Mouse (Mus musculus): Measurements from ENCODE around the gene Fastk. TPM values are rescaled to one million over a fixed set of nuclear protein-coding genes. Genes with fewer than 3 reads are reported as not detected.

The Fastk gene
- total and polyA plus RNA-seq, 2 experiments: 22.3 to 166 TPM

GRCm38 (mm10) chr5:24475476-24476241 lies 30.6 kb upstream of the Fastk start:
- Histone ChIP-seq H3K4me1 (ENCODE audit: control insufficient read depth, insufficient read depth, low read length) (no peaks in the 10 kb centered on the region), H3K36me3 (ENCODE audit: control insufficient read depth, insufficient read depth, low read length) (no peaks in the 10 kb centered on the region; the same call in 1 of the 2 replicates), H3K27me3 (ENCODE audit: control insufficient read depth, insufficient read depth, low read length) (no peaks in the 10 kb centered on the region), H3K4me3 (ENCODE audit: insufficient read depth, low read depth, low read length) (no peak overlapping the region), H3K79me2 (ENCODE audit: control insufficient read depth, insufficient read depth, low read length) (peaks cover 39% of the 10 kb centered on the region), H3K27ac (replicated peaks; ENCODE audit: insufficient read depth, low read depth, low read length) (no peak overlapping the region), H3K9ac (ENCODE audit: low read depth, low read length) (no peak overlapping the region)
- no peak for TF ChIP-seq POLR2A (IDR thresholded peaks at IDR 0.05; ENCODE audit: extremely low read depth, insufficient read depth, low read length)
- TF ChIP-seq CTCF (IDR thresholded peaks at IDR 0.05; ENCODE audit: low read depth, low read length): no peak
- WGBS: 69% methylated on average over 6 of the region's 6 CpGs
- DNase-seq (ENCODE audit: extremely low read depth, low read depth, low spot score): peak; percentile 38

- H3K9ac ChIP-seq (ENCODE audit: low read depth, low read length): no peak overlapping the region
- TF ChIP-seq POLR2A (IDR thresholded peaks at IDR 0.05; ENCODE audit: extremely low read depth, insufficient read depth, low read length) (no peak), CTCF (IDR thresholded peaks at IDR 0.05; ENCODE audit: low read depth, low read length) (no peak)
- 39% methylated on average over 67 of the region's 67 CpGs for WGBS
- no peaks in the 10 kb centered on the region; the same call in 1 of the 2 replicates for H3K36me3 ChIP-seq (ENCODE audit: control insufficient read depth, insufficient read depth, low read length)
- peak overlapping the region; percentile 4; the same call in 1 of the 2 replicates for H3K4me3 ChIP-seq (ENCODE audit: insufficient read depth, low read depth, low read length)
- no peak overlapping the region for H3K27ac ChIP-seq (replicated peaks; ENCODE audit: insufficient read depth, low read depth, low read length)
- H3K79me2 ChIP-seq (ENCODE audit: control insufficient read depth, insufficient read depth, low read length): peaks cover 39% of the 10 kb centered on the region
- no peaks in the 10 kb centered on the region for H3K27me3 ChIP-seq (ENCODE audit: control insufficient read depth, insufficient read depth, low read length)
- no peak for DNase-seq (ENCODE audit: extremely low read depth, low read depth, low spot score)
- no peaks in the 10 kb centered on the region for H3K4me1 ChIP-seq (ENCODE audit: control insufficient read depth, insufficient read depth, low read length)
These were observed 29.7 kb upstream of the Fastk start for GRCm38 (mm10) chr5:24474723-24475261.

GRCm38 (mm10) chr5:24474025-24474722 lies 29.1 kb upstream of the Fastk start:
- Histone ChIP-seq H3K27me3 (ENCODE audit: control insufficient read depth, insufficient read depth, low read length) (no peaks in the 10 kb centered on the region), H3K79me2 (ENCODE audit: control insufficient read depth, insufficient read depth, low read length) (peaks cover 39% of the 10 kb centered on the region), H3K27ac (replicated peaks; ENCODE audit: insufficient read depth, low read depth, low read length) (no peak overlapping the region), H3K9ac (ENCODE audit: low read depth, low read length) (no peak overlapping the region), H3K4me3 (ENCODE audit: insufficient read depth, low read depth, low read length) (peak overlapping the region; percentile 4; the same call in 1 of the 2 replicates), H3K36me3 (ENCODE audit: control insufficient read depth, insufficient read depth, low read length) (no peaks in the 10 kb centered on the region; the same call in 1 of the 2 replicates), H3K4me1 (ENCODE audit: control insufficient read depth, insufficient read depth, low read length) (no peaks in the 10 kb centered on the region)
- 49% methylated on average over 77 of the region's 77 CpGs for WGBS
- no peak for DNase-seq (ENCODE audit: extremely low read depth, low read depth, low spot score)
- TF ChIP-seq CTCF (IDR thresholded peaks at IDR 0.05; ENCODE audit: low read depth, low read length): no peak
- TF ChIP-seq POLR2A (IDR thresholded peaks at IDR 0.05; ENCODE audit: extremely low read depth, insufficient read depth, low read length): no peak

DNA sequence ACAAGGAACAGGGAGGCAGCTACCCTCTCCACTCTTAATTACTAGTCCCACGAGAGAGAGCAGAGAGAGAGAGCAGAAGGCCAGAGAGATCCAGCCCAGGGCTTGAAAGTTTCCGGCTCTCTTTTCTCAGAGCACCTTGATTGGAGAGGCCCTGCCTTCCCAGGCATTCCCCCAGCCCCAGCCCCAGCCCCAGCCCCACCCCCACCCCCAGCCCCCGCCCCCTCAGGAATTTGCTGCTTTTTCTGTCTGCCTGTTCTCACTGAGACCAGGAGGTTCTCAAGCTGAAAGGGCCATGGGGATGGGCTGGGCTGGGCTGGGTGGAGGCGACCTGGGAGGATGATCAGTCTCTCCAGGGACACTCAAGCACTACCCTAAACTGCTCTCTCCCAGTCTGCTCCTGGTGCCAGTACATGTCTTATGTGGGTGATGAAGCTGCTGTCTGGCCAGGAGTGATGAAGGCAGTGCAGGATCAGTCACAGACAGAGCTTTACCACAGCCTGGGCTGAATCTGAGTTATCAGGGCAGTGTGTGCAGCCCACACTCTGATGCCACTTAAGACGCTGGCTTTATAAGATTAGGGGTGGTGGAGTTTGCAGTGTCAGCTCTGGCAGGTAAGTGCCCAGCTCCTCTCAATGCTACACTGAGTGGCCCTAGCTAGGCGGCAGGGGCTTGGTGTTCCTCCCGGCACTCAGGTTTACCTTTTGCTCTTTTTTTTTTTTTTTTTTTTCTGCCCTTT lies 28.0 kb upstream of the Fastk start:
- Histone ChIP-seq H3K4me1 (ENCODE audit: control insufficient read depth, insufficient read depth, low read length) (no peaks in the 10 kb centered on the region), H3K4me3 (ENCODE audit: insufficient read depth, low read depth, low read length) (no peak overlapping the region), H3K27ac (replicated peaks; ENCODE audit: insufficient read depth, low read depth, low read length) (no peak overlapping the region), H3K27me3 (ENCODE audit: control insufficient read depth, insufficient read depth, low read length) (no peaks in the 10 kb centered on the region), H3K9ac (ENCODE audit: low read depth, low read length) (no peak overlapping the region), H3K36me3 (ENCODE audit: control insufficient read depth, insufficient read depth, low read length) (no peaks in the 10 kb centered on the region; the same call in 1 of the 2 replicates), H3K79me2 (ENCODE audit: control insufficient read depth, insufficient read depth, low read length) (peaks cover 39% of the 10 kb centered on the region)
- DNase-seq (ENCODE audit: extremely low read depth, low read depth, low spot score): no peak
- no peak for TF ChIP-seq POLR2A (IDR thresholded peaks at IDR 0.05; ENCODE audit: extremely low read depth, insufficient read depth, low read length)
- 86% methylated on average over 7 of the region's 7 CpGs for WGBS

DNA sequence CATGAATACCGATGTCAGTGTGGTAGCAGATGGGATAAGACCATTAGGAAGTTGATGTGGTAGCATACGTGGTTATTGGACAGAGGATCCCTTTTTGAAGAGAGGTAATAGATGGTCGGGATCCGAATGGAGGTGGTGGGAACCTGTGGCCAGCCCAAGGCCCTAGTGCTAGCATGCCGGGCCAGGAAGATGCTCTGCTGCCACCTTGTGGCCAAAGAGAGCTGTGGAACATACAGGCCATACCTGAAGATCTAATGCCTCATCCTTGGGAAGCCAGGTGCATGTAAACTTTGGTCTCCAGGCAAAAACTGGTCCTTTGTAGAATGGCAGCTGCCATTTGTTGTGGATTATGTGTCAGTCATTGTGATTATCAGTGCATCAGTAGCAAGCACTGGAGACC lies 25.5 kb upstream of the Fastk start:
- Histone ChIP-seq H3K4me1 (ENCODE audit: control insufficient read depth, insufficient read depth, low read length) (no peaks in the 10 kb centered on the region), H3K27ac (replicated peaks; ENCODE audit: insufficient read depth, low read depth, low read length) (no peak overlapping the region), H3K9ac (ENCODE audit: low read depth, low read length) (no peak overlapping the region), H3K27me3 (ENCODE audit: control insufficient read depth, insufficient read depth, low read length) (no peaks in the 10 kb centered on the region), H3K36me3 (ENCODE audit: control insufficient read depth, insufficient read depth, low read length) (no peaks in the 10 kb centered on the region), H3K79me2 (ENCODE audit: control insufficient read depth, insufficient read depth, low read length) (peaks cover 44% of the 10 kb centered on the region), H3K4me3 (ENCODE audit: insufficient read depth, low read depth, low read length) (no peak overlapping the region)
- peak; percentile 54 for DNase-seq (ENCODE audit: extremely low read depth, low read depth, low spot score)
- TF ChIP-seq POLR2A (IDR thresholded peaks at IDR 0.05; ENCODE audit: extremely low read depth, insufficient read depth, low read length) (no peak), CTCF (IDR thresholded peaks at IDR 0.05; ENCODE audit: low read depth, low read length) (peak; percentile 98)
- 9% methylated on average over 5 of the region's 5 CpGs for WGBS

Measured in liver, adult 2 months (tissue).